Mouse (Mus musculus): ENCODE data around the gene Daam2. TPM values are rescaled to one million over a fixed set of nuclear protein-coding genes. Genes with fewer than 3 reads are reported as not detected.

The Daam2 gene
- polyA plus RNA-seq, 1 experiment: 9.5 TPM

DNA sequence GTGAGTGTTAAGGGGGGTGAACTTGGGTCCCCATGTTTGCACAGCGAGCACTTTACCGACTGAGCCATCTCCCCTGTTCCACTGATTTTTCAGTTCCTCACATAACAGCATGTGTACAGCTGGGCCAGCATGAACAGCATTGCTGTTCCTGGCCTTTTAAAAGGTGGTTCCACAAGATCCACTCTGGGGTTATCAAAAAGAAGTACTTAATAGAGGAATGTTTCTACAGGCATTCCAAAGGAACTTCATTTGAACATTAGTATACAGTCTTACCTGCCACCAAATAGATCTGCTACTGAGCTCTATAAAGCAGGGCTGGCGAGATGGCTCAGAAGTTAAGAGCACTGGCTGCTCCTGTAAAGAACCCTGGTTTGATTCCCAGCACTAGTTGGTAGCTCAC lies 8.0 kb downstream of the Daam2 start:
- no peak overlapping the region for H3ac ChIP-seq (ENCODE audit: control insufficient read depth, insufficient read length)
- no peak for TF ChIP-seq TCF3 (IDR thresholded peaks at IDR 0.05; ENCODE audit: insufficient read length, low read depth)
- TF ChIP-seq POLR2A (IDR thresholded peaks at IDR 0.05; ENCODE audit: insufficient read length, low read depth): no peak
- no peak for TF ChIP-seq MYOD1 (IDR thresholded peaks at IDR 0.05; ENCODE audit: control insufficient read depth in 1 of 3, insufficient read length in 2 of 3, low read depth in 2 of 3)
- TF ChIP-seq E2F4 (IDR thresholded peaks at IDR 0.05; ENCODE audit: insufficient read depth): no peak
- no peak for TF ChIP-seq CEBPB (IDR thresholded peaks at IDR 0.05; ENCODE audit: insufficient read depth, poor library complexity, severe bottlenecking)
- no peak for TF ChIP-seq REST (IDR thresholded peaks at IDR 0.05; ENCODE audit: insufficient read depth, insufficient read length)
- TF ChIP-seq MYOG (IDR thresholded peaks at IDR 0.05; ENCODE audit: control insufficient read depth in 1 of 3, insufficient read depth in 1 of 3, insufficient read length in 2 of 3, low read depth in 2 of 3): no peak
- no peak for TF ChIP-seq POLR2AphosphoS2 (IDR thresholded peaks at IDR 0.05; ENCODE audit: insufficient read length, low read depth)
- no peak for TF ChIP-seq SRF (IDR thresholded peaks at IDR 0.05; ENCODE audit: control insufficient read depth, insufficient read length, low read depth)
- TF ChIP-seq TCF12 (IDR thresholded peaks at IDR 0.05; ENCODE audit: insufficient read depth, poor library complexity, severe bottlenecking): no peak
- TF ChIP-seq MAX (IDR thresholded peaks at IDR 0.05; ENCODE audit: low read depth): no peak
- no peak for TF ChIP-seq USF1 (IDR thresholded peaks at IDR 0.05; ENCODE audit: low read depth)
- no peaks in the 10 kb centered on the region for H3K27me3 ChIP-seq (ENCODE audit: control insufficient read depth, insufficient read depth, insufficient read length)

DNA sequence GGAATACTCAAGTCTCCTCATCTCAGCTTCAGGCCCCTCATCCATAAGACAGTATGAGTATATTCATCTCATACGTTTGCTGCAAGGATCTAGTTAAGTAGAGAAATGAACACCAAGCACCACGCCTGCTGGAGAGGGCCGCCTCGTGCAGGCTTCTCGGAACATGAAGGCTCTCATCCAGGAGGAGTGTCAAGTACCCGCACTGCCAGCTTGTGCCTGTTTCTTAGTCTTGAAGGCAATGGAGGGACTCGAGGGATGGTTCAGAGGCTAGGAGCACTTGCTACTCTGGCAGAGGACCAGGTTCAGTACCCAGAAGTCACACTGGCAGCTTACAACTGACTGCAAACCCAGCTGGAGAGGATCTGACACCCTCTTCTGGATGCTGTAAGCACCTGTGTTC lies 12.2 kb downstream of the Daam2 start:
- no peak overlapping the region for H3ac ChIP-seq (ENCODE audit: control insufficient read depth, insufficient read length)
- TF ChIP-seq MAX (IDR thresholded peaks at IDR 0.05; ENCODE audit: low read depth) (no peak), TCF12 (IDR thresholded peaks at IDR 0.05; ENCODE audit: insufficient read depth, poor library complexity, severe bottlenecking) (no peak), USF1 (IDR thresholded peaks at IDR 0.05; ENCODE audit: low read depth) (no peak), REST (IDR thresholded peaks at IDR 0.05; ENCODE audit: insufficient read depth, insufficient read length) (no peak), SRF (IDR thresholded peaks at IDR 0.05; ENCODE audit: control insufficient read depth, insufficient read length, low read depth) (no peak), CEBPB (IDR thresholded peaks at IDR 0.05; ENCODE audit: insufficient read depth, poor library complexity, severe bottlenecking) (no peak), MYOD1 (IDR thresholded peaks at IDR 0.05; ENCODE audit: control insufficient read depth in 1 of 3, insufficient read length in 2 of 3, low read depth in 2 of 3) (no peak), E2F4 (IDR thresholded peaks at IDR 0.05; ENCODE audit: insufficient read depth) (no peak), POLR2AphosphoS2 (IDR thresholded peaks at IDR 0.05; ENCODE audit: insufficient read length, low read depth) (no peak), POLR2A (IDR thresholded peaks at IDR 0.05; ENCODE audit: insufficient read length, low read depth) (no peak), TCF3 (IDR thresholded peaks at IDR 0.05; ENCODE audit: insufficient read length, low read depth) (no peak), MYOG (IDR thresholded peaks at IDR 0.05; ENCODE audit: control insufficient read depth in 1 of 3, insufficient read depth in 1 of 3, insufficient read length in 2 of 3, low read depth in 2 of 3) (no peak)
- no peak overlapping the region for H3K4me2 ChIP-seq (ENCODE audit: low read depth)
- H3K36me3 ChIP-seq (ENCODE audit: control insufficient read depth, insufficient read depth): no peaks in the 10 kb centered on the region
- H3K79me2 ChIP-seq (ENCODE audit: control insufficient read depth, insufficient read depth): no peaks in the 10 kb centered on the region
- H3K27me3 ChIP-seq (ENCODE audit: control insufficient read depth, insufficient read depth, insufficient read length): no peaks in the 10 kb centered on the region
- no peak overlapping the region for H3K4me3 ChIP-seq

More for the DNA sequence above, 8.0 kb downstream of the Daam2 start:
- H3K4me2 ChIP-seq (ENCODE audit: low read depth): no peak overlapping the region
- no peaks in the 10 kb centered on the region for H3K79me2 ChIP-seq (ENCODE audit: control insufficient read depth, insufficient read depth)
- H3K4me3 ChIP-seq: no peak overlapping the region
- H3K36me3 ChIP-seq (ENCODE audit: control insufficient read depth, insufficient read depth): no peaks in the 10 kb centered on the region

DNA sequence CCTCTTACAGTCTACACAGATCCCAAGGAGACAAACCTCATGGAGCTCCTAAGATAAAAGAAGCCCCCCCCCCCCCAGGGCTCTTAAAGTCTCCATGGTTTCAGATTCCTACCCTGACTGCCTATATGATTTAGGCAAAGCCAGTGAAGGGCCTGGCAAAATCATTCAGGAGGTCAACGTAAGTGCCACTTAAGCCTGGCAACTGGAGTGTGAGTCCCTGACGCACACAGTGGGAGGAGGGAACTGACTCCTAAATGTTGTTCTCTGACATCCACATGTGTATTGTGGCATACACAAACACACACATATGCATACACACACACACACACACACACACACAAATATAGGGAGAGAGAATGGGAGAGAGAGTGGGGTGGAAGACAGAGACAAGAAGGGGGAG lies 12.7 kb downstream of the Daam2 start:
- Histone ChIP-seq H3ac (ENCODE audit: control insufficient read depth, insufficient read length) (no peak overlapping the region), H3K4me3 (no peak overlapping the region), H3K79me2 (ENCODE audit: control insufficient read depth, insufficient read depth) (no peaks in the 10 kb centered on the region), H3K27me3 (ENCODE audit: control insufficient read depth, insufficient read depth, insufficient read length) (no peaks in the 10 kb centered on the region), H3K36me3 (ENCODE audit: control insufficient read depth, insufficient read depth) (no peaks in the 10 kb centered on the region), H3K4me2 (ENCODE audit: low read depth) (no peak overlapping the region)
- TF ChIP-seq CEBPB (IDR thresholded peaks at IDR 0.05; ENCODE audit: insufficient read depth, poor library complexity, severe bottlenecking) (no peak), MYOG (IDR thresholded peaks at IDR 0.05; ENCODE audit: control insufficient read depth in 1 of 3, insufficient read depth in 1 of 3, insufficient read length in 2 of 3, low read depth in 2 of 3) (no peak), POLR2AphosphoS2 (IDR thresholded peaks at IDR 0.05; ENCODE audit: insufficient read length, low read depth) (no peak), TCF12 (IDR thresholded peaks at IDR 0.05; ENCODE audit: insufficient read depth, poor library complexity, severe bottlenecking) (no peak)

DNA sequence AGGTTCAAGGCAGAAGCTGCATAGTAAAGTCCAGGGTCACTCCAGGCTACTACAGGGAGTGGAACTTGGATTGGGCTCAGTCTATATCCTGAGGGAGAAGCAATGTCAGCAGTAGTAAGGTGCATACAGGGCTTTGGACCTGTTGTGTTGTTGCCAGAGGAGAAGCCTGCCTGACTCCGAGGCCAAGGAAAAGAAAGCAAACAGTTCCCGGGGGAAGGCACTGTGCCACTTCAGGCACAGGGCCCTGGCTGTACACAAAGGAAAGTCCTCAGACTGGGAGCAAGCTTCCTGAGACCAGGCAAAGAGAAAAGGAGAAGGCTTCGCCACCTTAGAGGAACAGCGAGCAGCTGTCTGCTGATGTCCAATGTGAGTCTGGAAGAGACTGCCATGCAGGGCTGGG lies 18.1 kb downstream of the Daam2 start:
- H3K4me3 ChIP-seq: no peak overlapping the region
- H3ac ChIP-seq (ENCODE audit: control insufficient read depth, insufficient read length): no peak overlapping the region
- no peaks in the 10 kb centered on the region for H3K27me3 ChIP-seq (ENCODE audit: control insufficient read depth, insufficient read depth, insufficient read length)
- no peak overlapping the region for H3K4me2 ChIP-seq (ENCODE audit: low read depth)
- TF ChIP-seq E2F4 (IDR thresholded peaks at IDR 0.05; ENCODE audit: insufficient read depth) (no peak), POLR2AphosphoS2 (IDR thresholded peaks at IDR 0.05; ENCODE audit: insufficient read length, low read depth) (no peak), MYOD1 (IDR thresholded peaks at IDR 0.05; ENCODE audit: control insufficient read depth in 1 of 3, insufficient read length in 2 of 3, low read depth in 2 of 3) (no peak), REST (IDR thresholded peaks at IDR 0.05; ENCODE audit: insufficient read depth, insufficient read length) (no peak), SRF (IDR thresholded peaks at IDR 0.05; ENCODE audit: control insufficient read depth, insufficient read length, low read depth) (no peak), MYOG (IDR thresholded peaks at IDR 0.05; ENCODE audit: control insufficient read depth in 1 of 3, insufficient read depth in 1 of 3, insufficient read length in 2 of 3, low read depth in 2 of 3) (no peak), USF1 (IDR thresholded peaks at IDR 0.05; ENCODE audit: low read depth) (no peak)
- H3K36me3 ChIP-seq (ENCODE audit: control insufficient read depth, insufficient read depth): no peaks in the 10 kb centered on the region
- H3K79me2 ChIP-seq (ENCODE audit: control insufficient read depth, insufficient read depth): no peaks in the 10 kb centered on the region

DNA sequence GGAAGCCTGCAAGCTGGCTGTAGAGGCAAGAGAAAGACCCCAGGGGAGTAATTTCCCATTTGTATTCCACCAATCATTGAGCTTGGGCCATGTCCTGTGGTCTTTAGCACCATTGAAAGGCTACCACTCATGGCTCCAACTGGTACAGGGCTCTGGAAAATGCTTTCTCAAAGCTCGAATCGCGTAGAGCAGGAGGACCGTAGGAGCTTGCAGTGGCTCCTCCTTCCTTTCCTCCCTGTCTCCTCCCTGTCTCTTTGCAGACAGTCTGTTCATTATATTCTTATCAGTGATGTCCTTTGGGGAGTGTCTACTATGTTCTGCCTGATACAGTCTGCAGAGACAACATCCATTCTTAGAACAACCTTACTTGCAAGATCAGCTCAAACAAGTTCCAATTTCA lies 18.7 kb downstream of the Daam2 start:
- Histone ChIP-seq H3K79me2 (ENCODE audit: control insufficient read depth, insufficient read depth) (no peaks in the 10 kb centered on the region), H3K4me2 (ENCODE audit: low read depth) (no peak overlapping the region), H3ac (ENCODE audit: control insufficient read depth, insufficient read length) (no peak overlapping the region), H3K27me3 (ENCODE audit: control insufficient read depth, insufficient read depth, insufficient read length) (no peaks in the 10 kb centered on the region), H3K4me3 (no peak overlapping the region), H3K36me3 (ENCODE audit: control insufficient read depth, insufficient read depth) (no peaks in the 10 kb centered on the region)
- no peak for TF ChIP-seq USF1 (IDR thresholded peaks at IDR 0.05; ENCODE audit: low read depth)
- no peak for TF ChIP-seq MAX (IDR thresholded peaks at IDR 0.05; ENCODE audit: low read depth)
- TF ChIP-seq E2F4 (IDR thresholded peaks at IDR 0.05; ENCODE audit: insufficient read depth): no peak
- TF ChIP-seq MYOD1 (IDR thresholded peaks at IDR 0.05; ENCODE audit: control insufficient read depth in 1 of 3, insufficient read length in 2 of 3, low read depth in 2 of 3): no peak
- no peak for TF ChIP-seq TCF3 (IDR thresholded peaks at IDR 0.05; ENCODE audit: insufficient read length, low read depth)
- TF ChIP-seq POLR2AphosphoS2 (IDR thresholded peaks at IDR 0.05; ENCODE audit: insufficient read length, low read depth): no peak
- TF ChIP-seq CEBPB (IDR thresholded peaks at IDR 0.05; ENCODE audit: insufficient read depth, poor library complexity, severe bottlenecking): no peak
- TF ChIP-seq MYOG (IDR thresholded peaks at IDR 0.05; ENCODE audit: control insufficient read depth in 1 of 3, insufficient read depth in 1 of 3, insufficient read length in 2 of 3, low read depth in 2 of 3): no peak
- no peak for TF ChIP-seq TCF12 (IDR thresholded peaks at IDR 0.05; ENCODE audit: insufficient read depth, poor library complexity, severe bottlenecking)
- no peak for TF ChIP-seq POLR2A (IDR thresholded peaks at IDR 0.05; ENCODE audit: insufficient read length, low read depth)
- TF ChIP-seq REST (IDR thresholded peaks at IDR 0.05; ENCODE audit: insufficient read depth, insufficient read length): no peak
- TF ChIP-seq SRF (IDR thresholded peaks at IDR 0.05; ENCODE audit: control insufficient read depth, insufficient read length, low read depth): no peak
